Mouse (Mus musculus) natural killer cell, adult 2 months (primary cell): Measurements from ENCODE around the gene Rpap1.
A peak's percentile ranks its signal among the peaks of the same experiment; 100 is the strongest.

Source experiments
- DNase-seq, 2 experiments: peaks; one replicate each; pipeline ENCODE4 v3.0.0; 2022; ENCODE audit warnings: low spot score in 2 of 2

Rpap1 gene

GRCm38 (mm10) chr2:119787206-119787883 lies at the start of gene Rpap1:
Rpap1 (minus strand) TSS chr2:119787537.
- DNase-seq = peak; percentile 52 to 71

- DNase-seq = no peak
Measured at GRCm38 (mm10) chr2:119834231-119834630, 46.9 kb upstream of the Rpap1 start.

GRCm38 (mm10) chr2:119830579-119830978 lies 43.2 kb upstream of the Rpap1 start:
- DNase-seq = no peak

- no peak for DNase-seq
Measured at GRCm38 (mm10) chr2:119821136-119821535, 33.8 kb upstream of the Rpap1 start.

DNA sequence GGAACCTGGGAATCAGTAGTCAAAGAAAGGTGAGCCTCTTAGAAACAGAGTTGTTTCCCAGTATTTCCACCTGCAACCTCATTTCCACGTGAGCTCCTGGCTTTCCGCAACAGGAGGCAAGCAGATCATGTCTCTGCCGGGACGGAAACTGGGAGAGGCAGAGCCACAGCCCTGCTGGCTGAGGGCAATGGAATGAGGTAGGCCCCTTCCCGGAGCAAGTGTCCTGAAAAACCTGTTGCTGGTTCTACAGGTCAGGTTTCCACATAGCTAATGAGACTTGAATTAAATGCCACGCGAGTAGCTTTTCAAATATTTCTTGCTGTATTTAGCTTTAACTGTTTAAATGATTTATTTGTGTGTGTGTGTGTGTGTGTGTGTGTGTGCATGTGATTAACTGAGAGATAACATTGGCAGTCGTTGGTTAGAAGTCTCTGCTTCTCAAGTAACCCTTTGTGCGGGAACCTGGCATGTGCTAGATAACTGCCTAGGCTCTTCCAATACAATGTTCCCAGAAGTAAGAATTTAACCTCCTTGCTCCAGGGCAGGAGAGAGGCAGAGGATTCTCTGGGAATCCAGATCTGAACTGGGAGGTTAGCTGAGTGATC lies 31.4 kb upstream of the Rpap1 start:
- no peak for DNase-seq

DNA sequence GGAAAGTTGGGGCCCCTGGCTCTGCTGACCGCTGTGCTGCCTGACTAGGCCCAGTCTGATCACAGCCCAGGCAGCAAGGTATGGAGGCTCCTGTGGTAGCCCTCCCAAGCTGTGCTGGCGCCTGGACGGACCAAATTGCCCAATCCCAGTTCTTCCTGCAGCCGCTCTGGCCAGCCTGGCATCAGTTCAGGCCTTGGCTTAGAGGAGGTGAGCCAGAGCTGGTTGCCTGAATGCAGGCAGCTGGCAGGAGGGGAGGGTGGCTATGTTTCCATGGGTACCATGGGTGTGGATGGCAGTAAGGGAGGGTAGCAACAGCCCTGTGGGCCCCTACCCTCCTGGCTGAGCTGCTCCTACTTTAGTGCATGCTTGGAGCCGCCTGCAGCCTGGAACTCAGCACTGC lies 29.7 kb upstream of the Rpap1 start:
- no peak for DNase-seq

DNA sequence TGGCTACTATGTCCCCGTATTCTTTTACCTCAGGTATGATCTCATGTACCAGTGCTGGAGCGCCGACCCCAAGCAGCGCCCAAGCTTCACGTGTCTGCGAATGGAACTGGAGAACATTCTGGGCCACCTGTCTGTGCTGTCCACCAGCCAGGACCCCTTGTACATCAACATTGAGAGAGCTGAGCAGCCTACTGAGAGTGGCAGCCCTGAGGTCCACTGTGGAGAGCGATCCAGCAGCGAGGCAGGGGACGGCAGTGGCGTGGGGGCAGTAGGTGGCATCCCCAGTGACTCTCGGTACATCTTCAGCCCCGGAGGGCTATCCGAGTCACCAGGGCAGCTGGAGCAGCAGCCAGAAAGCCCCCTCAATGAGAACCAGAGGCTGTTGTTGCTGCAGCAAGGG lies 29.3 kb upstream of the Rpap1 start:
- DNase-seq = no peak

DNA sequence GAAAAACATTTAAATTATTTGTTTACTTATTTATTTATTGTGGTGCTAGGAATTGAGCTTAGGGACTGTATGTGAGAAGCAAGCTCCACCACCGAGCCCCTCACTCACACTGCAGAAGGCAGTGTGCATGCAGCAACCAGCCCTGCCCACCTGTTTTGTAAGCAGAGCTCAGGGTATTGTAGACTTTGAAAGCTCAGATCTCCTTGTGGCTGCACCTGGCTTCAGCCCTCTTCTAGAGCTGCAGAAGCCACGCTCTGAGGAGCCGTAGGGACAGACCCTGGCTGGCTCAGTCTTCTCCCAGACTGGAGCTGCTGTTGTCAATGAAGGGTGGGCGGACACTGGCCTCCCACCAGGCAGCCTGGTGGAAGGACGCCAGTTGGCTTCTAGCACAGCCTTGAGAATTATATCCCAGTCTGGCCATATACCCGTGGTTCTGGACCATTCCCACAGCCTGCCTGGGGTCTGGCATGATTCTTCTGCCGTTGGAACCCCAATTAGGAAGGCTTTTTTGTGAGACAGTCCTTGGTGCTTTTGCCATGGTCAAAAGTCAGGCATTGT lies 27.1 kb upstream of the Rpap1 start:
- no peak for DNase-seq

DNA sequence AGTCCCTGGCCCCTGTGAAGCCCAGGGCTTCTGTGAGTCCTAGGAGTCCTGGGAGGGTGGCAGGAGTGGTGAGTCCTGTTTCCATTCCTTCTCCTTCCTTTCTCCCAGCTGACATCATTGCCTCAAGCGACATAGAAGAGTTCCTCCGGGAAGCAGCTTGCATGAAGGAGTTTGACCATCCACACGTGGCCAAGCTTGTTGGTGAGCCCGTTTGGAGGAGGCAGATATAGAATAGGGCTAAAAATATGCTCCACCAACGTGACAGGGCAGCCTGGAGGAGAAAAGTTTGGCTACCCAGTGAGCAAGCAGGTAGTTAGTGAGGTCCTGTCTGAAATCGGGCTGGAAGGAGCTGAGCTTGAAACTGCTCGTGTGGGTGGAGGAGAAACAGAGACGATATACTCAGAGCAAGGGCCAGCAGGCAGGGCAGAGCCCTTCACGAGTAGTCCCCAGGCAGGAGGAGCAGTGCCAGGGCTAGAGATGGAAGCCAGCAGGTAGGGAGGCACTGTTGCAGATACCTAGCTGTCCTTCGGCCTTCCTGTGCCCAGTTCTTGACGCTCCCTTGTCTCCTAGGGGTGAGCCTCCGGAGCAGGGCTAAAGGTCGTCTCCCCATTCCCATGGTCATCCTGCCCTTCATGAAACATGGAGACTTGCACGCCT lies 24.3 kb upstream of the Rpap1 start:
- DNase-seq = no peak

- DNase-seq = no peak
Measured at GRCm38 (mm10) chr2:119810890-119811289, 23.6 kb upstream of the Rpap1 start.

DNA sequence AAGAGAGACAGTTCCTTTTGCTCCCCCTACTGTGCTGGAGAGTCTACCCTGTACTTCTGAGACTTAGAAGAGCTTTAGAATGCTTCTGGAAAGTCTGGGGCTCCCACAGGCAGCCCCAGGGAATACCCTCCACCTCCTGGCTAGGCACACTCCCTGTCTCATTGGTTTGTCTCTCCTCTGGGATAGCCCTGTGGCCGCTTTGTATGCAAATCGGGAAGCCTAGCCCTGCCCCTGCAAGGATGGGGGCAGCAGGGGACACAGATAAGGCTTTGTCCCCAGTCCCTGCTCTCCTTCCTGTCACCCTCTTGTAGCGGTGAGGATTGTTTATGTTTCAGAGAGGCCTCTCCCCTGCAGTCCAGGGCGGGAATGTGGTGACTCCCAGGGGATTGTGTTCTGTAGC lies 21.5 kb upstream of the Rpap1 start:
- DNase-seq = no peak

GRCm38 (mm10) chr2:119808438-119808837 lies 21.1 kb upstream of the Rpap1 start:
- no peak for DNase-seq

DNA sequence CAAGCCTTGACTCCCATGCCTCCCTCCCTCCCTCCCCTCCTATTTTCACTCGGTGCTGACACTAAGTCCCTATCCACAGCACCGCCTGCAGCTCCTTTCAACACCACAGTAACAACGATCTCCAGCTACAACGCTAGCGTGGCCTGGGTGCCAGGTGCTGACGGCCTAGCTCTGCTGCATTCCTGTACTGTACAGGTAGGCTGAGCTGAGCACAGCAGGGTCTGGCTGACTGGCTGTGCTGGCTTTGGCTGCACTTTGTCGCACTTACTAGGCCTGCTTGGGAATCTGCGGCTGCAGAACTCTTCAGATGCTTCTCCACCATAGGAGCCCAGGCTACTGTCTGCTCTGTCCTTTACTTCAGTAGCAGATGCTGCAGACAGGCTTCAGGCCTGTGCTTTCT lies 18.2 kb upstream of the Rpap1 start:
- DNase-seq = no peak

DNA sequence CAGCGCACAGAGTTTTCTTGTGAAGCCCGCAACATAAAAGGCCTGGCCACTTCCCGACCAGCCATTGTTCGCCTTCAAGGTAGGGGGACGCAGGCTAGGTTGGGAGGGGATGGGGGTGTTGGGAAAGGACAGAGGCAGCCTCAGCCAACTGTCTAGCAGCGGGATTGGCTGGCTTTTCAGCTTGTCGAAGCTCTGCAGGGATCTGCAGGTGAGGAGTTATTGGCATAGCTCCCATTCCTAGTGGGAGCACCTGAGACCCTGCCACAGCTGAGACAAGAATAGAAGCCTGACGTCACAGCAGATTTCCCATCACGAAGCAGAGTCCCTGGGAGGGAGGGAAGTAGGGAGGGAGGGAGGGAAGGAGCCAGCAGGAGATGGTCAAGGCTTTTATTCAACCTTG lies 17.4 kb upstream of the Rpap1 start:
- no peak for DNase-seq

- DNase-seq = no peak
Measured at GRCm38 (mm10) chr2:119804275-119804628, 16.9 kb upstream of the Rpap1 start.

GRCm38 (mm10) chr2:119803618-119804274 lies 16.4 kb upstream of the Rpap1 start:
- no peak for DNase-seq

- DNase-seq = no peak
Measured at GRCm38 (mm10) chr2:119802767-119803617, 15.7 kb upstream of the Rpap1 start.

DNA sequence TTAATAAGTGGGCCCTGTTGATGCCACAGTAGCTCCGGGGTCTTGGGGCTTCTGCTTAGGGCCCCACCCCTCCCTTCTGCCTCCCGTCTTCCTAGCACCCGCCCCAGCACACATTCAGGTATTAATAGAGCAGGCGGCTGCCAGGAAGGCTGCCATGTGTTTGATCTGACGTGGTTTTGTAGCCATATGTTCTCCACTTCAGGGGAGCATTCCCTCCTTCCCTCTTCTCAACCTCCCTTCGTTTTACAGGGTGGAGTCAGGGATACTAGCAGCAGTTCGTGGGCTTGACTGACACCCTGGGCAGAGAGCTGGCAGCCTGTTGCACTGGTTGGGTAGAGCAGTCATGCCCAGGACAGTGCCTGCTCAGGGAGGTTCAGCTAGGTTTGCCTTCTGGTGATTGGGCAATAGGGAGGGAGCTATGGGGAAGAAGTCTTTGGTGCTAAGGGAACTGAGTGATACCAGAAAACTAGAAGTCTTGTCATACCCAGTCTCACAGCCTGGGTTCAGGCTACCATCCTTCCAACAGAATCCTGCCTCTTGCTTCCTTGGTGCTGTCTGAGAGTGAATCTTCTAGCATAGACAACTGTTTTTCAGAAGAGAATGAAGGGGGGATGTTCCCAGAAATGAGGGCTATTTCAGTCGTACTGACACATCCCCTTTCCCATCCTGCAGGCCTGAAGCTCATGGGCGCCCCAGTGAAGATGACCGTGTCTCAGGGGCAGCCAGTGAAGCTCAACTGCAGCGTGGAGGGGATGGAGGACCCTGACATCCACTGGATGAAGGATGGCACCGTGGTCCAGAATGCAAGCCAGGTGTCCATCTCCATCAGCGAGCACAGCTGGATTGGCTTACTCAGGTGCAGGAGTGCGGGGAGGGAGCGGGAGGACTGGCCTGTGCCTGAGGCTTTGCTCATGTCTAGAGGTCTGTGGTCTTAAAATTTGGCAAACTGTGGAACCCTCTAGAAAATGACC lies 13.8 kb upstream of the Rpap1 start:
- DNase-seq = no peak

GRCm38 (mm10) chr2:119799961-119800550 lies 12.7 kb upstream of the Rpap1 start:
- DNase-seq = peak; percentile 28
